Mouse (Mus musculus) MEL (cell line): ENCODE results near the gene Yap1.

ENCODE experiments used
- CTCF ChIP-seq, 3 experiments: IDR thresholded peaks in 2 of 3; conservative IDR thresholded peaks in 1 of 3; 2 replicates each; pipeline ENCODE4 v1.5.1; 2011 to 2012; ENCODE audit warnings: low read length in 3 of 3, low read depth in 2 of 3, mild to moderate bottlenecking in 2 of 3, improper control_type of control experiment in 1 of 3, inconsistent platforms in 1 of 3, mixed read lengths in 1 of 3, moderate library complexity in 1 of 3; ENCODE audit not compliant: control insufficient read depth in 1 of 3, insufficient read depth in 1 of 3, poor library complexity in 1 of 3, severe bottlenecking in 1 of 3
- EP300 ChIP-seq, 2 experiments: IDR thresholded peaks; 2 replicates each; pipeline ENCODE4 v1.6.1; 2011; ENCODE audit warnings: improper control_type of control experiment in 2 of 2, low read length in 2 of 2, low read depth in 1 of 2, mild to moderate bottlenecking in 1 of 2
- GABPA ChIP-seq: IDR thresholded peaks from 2 replicates; pipeline ENCODE4 v1.6.1; 2012; ENCODE audit warnings: low read depth, mild to moderate bottlenecking, inconsistent platforms, low read length, improper control_type of control experiment, moderate library complexity
- HCFC1 ChIP-seq: IDR thresholded peaks from 2 replicates; pipeline ENCODE4 v1.6.1; 2012; ENCODE audit warnings: low read depth, mild to moderate bottlenecking, inconsistent platforms, low read length, improper control_type of control experiment, moderate library complexity
- MAX ChIP-seq: IDR thresholded peaks from 2 replicates; pipeline ENCODE4 v1.6.1; 2011; ENCODE audit warnings: low read length, improper control_type of control experiment
- MAZ ChIP-seq: IDR thresholded peaks from 2 replicates; pipeline ENCODE4 v1.6.1; 2012; ENCODE audit warnings: low read depth, mild to moderate bottlenecking, inconsistent platforms, low read length, improper control_type of control experiment
- POLR2A ChIP-seq, 2 experiments: IDR thresholded peaks; 2 replicates each; pipeline ENCODE4 v1.6.1; 2011 to 2012; ENCODE audit warnings: low read length in 2 of 2, mild to moderate bottlenecking in 2 of 2, control low read depth in 1 of 2, improper control_type of control experiment in 1 of 2, low read depth in 1 of 2, moderate library complexity in 1 of 2; ENCODE audit not compliant: control insufficient read depth in 1 of 2, insufficient read depth in 1 of 2, poor library complexity in 1 of 2
- POLR2AphosphoS2 ChIP-seq: IDR thresholded peaks from 2 replicates; pipeline ENCODE4 v1.6.1; 2011; ENCODE audit warnings: low read length, improper control_type of control experiment
- TAL1 ChIP-seq: IDR thresholded peaks from 2 replicates; pipeline ENCODE4 v1.6.1; 2012; ENCODE audit warnings: mild to moderate bottlenecking, inconsistent platforms, low read length, moderate library complexity, mixed read lengths
- USF2 ChIP-seq, 2 experiments: IDR thresholded peaks; 2 replicates each; pipeline ENCODE4 v1.6.1; 2011 to 2012; ENCODE audit warnings: improper control_type of control experiment in 2 of 2, low read length in 2 of 2, borderline replicate concordance in 1 of 2, inconsistent platforms in 1 of 2, low read depth in 1 of 2, mild to moderate bottlenecking in 1 of 2; ENCODE audit not compliant: insufficient read depth in 1 of 2
- ZMIZ1 ChIP-seq: IDR thresholded peaks from 2 replicates; pipeline ENCODE4 v1.6.1; 2012; ENCODE audit warnings: low read depth, mild to moderate bottlenecking, inconsistent platforms, low read length, improper control_type of control experiment, moderate library complexity

- TF ChIP-seq MAX (no peak), CTCF (IDR thresholded peaks at IDR 0.05 in 2 of 3, conservative IDR thresholded peaks at IDR 0.05 in 1 of 3; ENCODE audit: control insufficient read depth in 1 of 3, insufficient read depth in 1 of 3, low read depth in 2 of 3, low read length in 3 of 3, poor library complexity in 1 of 3, severe bottlenecking in 1 of 3) (no peak), POLR2A (IDR thresholded peaks at IDR 0.05; ENCODE audit: control insufficient read depth in 1 of 2, insufficient read depth in 1 of 2, low read depth in 1 of 2, low read length in 2 of 2, poor library complexity in 1 of 2) (no peak), ZMIZ1 (no peak), EP300 (IDR thresholded peaks at IDR 0.05; ENCODE audit: low read depth in 1 of 2, low read length in 2 of 2) (no peak), HCFC1 (no peak), GABPA (no peak), MAZ (no peak), TAL1 (no peak), POLR2AphosphoS2 (no peak), USF2 (IDR thresholded peaks at IDR 0.05; ENCODE audit: borderline replicate concordance in 1 of 2, insufficient read depth in 1 of 2, low read depth in 1 of 2, low read length in 2 of 2) (no peak)
Measured at GRCm38 (mm10) chr9:7882304-7882865, 122.0 kb downstream of the Yap1 start.
